Mouse (Mus musculus) megakaryocyte, adult 5-6 weeks (primary cell): ENCODE measurements around the gene Lman2l. TPM values are rescaled to one million over a fixed set of nuclear protein-coding genes. Genes with fewer than 3 reads are reported as not detected.

Experiments used
- ATAC-seq: 2 replicates; pipeline ENCODE4 v1.8.0; 2016; ENCODE audit warnings: mild to moderate bottlenecking, inconsistent platforms; ENCODE audit not compliant: poor library complexity, severe bottlenecking
- total RNA-seq, 2 experiments: library from RNA; stranded (forward) in 1 of 2; stranded (reverse) in 1 of 2; fragments of 153-499, 151-499 nt in 1 of 2; fragments of 221-1000, 200-1000 nt in 1 of 2; gene quantifications; 2 replicates each; pipeline versions ENCODE4 v1.2.3 to v1.2.4; 2015 to 2017

Lman2l gene
- total RNA-seq, 2 experiments from 2014 or later = 15.8 to 23.9 TPM

DNA sequence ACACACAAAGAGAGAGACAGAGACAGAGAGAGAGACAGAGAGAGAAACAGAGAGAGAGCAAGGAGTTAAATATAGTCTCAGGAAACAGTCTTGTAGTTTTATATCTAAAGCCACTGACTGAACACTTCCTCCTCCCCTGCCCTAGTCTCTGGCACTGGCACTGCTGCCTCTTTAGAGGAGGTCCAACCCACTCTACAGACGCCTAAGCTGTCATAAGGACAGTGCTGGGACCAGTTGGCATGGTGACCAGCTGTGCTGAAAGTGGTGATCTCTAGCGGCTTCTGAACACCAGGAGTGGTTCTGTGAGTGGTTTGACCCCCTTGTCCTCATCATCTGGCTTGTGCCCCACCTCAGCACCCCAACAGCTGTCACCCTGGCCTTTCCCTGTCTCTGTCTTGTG, 16.8 kb upstream of the Lman2l start:
- peak; percentile 92 for ATAC-seq

DNA sequence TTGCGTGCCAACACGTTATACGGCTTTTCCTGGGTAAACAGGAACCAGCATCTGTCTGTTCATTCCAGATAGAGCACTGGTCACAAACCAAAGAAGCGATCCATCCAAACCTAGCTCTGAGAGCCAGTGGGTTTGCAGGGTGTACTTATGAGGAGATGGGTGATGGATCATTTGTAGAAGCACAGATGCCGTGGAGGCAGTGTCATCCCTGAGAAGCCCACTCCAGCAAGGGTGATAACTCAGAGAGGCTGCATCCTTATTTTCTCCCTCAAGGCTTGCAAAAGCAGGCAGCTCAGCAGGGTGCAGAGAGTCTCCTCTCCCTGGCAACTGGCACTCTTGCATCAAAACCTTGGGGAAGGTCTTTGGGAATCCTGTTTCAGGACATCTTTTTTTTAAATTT, 13.1 kb upstream of the Lman2l start:
- no peak for ATAC-seq

DNA sequence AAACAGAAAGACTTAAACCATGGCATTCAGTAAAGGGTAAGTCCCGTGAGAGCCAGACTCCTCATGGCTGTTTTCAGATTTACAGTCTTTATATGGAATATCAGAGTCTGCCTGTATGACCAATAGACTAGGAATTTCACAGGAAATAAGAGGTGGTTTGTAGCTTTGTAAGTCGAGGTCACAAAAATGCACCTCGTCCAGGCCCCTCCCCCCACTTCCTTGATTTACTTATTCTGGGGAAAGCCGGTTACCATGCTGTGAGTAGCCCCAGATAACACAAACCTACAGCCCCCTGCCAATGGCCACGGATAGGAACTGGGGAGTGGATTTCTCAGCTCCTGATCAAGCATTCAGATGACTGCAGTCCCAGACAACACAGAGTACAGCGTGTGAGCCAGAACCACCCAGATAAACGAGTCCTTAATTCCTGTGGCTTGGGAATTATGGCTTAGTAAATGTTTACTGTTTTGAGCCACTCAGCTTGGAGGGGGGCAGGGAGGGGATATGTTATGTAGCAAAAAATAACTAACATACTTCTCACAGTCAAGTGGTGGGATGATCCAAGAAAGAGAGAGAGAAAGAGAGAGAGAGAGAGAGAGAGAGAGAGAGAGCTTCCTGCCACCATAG, 12.4 kb upstream of the Lman2l start:
- ATAC-seq = no peak

DNA sequence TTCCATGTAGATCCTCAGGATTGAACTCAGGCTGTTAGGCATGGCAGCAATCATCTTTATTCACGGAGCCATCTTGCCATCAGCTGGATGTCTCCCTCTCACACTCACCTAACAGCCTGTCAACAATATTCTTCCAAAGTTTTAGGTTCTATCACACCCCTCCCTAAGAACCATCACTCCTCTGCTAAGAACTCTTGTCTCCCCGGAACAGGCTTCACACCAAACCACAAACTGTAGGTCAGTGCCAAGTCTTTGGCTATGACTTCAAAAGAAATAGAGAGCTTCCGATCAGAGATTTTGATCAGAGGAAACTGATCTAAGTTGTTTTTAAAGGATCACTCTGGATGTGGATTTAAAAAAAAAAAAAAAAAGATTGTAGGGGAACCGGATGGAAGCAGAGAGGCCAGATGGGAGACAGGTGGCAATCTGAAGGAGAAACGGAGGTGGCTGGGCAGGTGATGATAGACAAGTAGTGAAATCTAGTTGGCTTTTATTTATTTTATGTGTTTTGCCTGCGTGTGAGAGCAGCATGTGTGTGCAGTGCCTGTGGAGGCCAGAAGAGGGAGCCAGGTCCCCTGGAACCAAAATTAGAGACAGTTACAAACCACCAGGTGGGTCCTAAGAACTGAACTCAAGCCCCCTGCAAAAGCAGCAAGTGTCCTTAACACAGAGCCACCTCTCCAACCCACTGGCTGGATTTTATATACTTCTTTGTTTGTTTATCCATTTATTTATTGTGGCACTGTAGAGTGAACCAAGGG, 9.2 kb upstream of the Lman2l start:
- no peak for ATAC-seq

DNA sequence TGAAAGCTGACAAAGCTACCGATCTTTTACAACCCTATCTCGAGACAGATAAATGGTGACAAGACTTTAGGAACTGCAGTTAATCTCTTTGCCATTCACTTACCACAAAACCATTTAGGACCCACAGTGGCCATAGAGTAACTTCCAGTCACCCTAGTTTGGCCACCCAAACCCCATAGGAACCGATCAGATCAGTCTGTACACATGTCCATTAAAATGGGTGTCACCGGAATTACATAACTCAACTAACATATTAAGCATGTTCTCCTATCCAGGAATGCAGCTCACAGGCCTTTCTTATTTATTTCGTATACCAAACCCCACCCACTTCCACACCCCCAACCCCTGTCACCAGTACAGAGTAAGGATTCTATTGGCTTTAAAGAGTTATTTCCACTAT, 1.8 kb upstream of the Lman2l start:
- ATAC-seq = no peak

DNA sequence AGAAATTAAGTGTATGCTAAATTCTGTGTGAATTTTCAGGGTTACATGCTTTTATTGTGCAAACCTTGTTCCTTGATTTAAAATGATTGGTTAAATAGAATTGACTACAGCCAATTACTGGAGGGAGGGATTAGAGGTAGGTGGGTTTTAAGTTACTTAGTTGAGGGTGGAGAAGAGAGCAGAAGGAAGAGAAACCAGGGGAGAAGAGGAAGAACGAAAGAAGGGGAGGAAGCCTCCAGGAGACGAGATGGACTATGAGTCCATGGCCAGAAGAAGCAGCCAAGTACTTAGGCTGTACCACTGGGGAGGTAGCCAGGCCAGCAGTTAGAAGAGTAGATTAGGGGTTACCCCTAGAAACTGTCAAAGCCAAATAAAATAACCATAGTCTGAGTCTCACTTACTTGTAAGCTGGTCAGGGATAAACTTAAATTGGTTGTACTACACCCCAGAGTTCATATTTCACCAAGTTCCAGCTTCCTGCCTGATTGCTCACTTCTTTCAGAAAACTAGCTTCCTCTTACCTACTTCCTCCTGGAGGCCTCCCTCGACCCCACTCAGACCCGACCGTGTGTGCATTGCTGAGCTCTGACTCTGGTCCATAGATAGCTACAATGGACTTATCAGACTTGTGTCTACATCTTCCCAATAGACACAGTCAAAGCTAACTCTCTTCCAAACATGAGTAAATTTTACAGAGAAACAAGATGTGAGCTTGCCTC, 1.2 kb upstream of the Lman2l start:
- peak; percentile 69 for ATAC-seq

DNA sequence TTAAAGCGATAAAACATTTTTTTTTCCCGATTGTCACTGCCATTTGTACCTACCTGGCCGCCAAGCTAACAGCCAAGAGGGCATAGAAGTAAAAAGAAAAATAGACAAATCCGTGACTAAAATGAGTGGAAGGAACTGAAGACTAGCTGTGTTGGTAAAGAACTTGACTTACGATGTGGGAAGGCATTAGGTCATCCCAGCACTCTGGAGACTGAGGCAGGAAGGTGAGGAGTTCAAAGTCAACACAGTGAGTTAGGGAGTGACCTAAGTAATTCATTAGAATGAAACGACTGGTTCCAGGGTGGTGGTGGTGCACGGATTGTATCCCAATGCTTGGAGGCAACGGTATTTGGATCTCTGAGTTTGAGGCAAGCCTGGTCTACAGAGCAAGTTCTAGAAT, 437 bp upstream of the Lman2l start:
- ATAC-seq = no peak

DNA sequence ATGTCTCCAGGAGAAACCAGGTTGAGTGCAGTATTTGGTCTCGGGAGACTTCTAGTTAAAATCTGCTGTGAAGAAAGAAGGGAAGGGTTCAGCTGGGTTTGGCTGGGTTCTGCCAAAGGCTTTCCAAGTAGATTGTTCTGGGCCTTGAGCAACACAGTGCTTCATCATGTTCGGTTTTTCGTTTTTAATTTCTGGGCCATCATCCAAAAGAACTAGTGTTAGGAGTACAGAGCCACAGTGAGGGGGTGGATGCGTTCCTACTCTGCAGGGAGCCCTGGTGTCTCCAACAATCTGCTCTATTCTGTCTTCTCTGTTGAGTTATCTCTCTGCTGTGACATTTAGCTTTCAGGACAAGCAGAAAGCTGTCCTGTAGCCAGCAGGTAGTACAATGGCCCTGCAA, 4.0 kb downstream of the Lman2l start:
- ATAC-seq = no peak

DNA sequence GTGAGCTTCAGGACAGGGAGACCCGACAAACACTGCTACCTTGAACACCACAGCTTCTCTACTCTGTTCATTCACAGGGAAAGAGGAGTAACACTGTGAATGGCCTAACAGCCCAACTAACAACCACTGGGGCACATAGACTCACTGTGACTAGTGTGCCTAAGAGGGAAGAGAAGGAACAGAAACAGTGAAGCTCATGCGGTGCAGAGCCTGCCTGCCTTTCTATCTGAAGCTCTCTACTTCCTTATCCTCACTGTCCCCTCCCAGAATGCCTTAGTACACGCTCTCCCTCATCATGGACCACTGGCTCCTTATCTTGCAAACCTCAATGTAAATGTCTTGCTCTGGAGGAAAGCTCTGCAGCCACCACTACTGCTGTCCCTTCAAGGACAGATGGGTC, 7.8 kb downstream of the Lman2l start:
- ATAC-seq = peak; percentile 52; the same call in 1 of the 2 replicates

DNA sequence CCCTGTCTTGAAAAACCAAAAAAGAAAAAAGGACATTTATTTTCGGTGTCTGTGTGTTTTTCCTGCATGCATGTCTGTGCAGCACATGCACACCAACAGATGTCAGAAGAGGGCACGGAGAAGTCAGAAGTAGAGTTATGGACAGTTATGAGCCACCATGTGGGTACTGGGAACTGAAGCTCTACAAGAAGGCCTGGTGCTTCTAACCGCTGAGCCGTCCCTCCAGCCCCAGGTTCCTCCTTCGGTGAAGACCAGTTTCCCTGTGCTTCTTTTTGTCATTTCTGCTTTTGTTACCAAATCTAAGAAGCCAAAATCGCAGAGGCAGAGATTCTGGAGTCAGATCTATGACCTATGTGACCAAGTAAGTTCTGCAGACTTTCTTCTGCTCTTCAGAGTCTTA, 8.6 kb downstream of the Lman2l start:
- peak; percentile 52; the same call in 1 of the 2 replicates for ATAC-seq

DNA sequence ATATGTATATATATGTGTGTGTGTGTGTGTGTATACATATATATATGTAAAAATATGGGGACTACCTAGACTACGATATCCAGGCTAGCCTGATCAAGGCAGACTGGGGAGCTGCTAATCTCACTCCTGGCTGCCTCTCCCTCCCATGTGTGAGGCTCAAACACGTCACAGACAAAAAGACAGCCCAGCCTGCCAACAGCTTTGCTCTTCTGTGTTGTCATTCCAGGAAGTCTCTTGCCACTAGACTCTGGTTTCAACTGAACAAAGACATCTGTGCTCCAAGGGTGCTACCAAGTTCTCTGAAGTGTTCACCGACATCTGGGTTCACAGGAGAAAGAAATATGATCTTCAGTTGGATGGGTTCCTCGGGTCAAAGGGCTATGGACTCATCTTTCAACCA, 10.0 kb downstream of the Lman2l start:
- ATAC-seq = no peak

DNA sequence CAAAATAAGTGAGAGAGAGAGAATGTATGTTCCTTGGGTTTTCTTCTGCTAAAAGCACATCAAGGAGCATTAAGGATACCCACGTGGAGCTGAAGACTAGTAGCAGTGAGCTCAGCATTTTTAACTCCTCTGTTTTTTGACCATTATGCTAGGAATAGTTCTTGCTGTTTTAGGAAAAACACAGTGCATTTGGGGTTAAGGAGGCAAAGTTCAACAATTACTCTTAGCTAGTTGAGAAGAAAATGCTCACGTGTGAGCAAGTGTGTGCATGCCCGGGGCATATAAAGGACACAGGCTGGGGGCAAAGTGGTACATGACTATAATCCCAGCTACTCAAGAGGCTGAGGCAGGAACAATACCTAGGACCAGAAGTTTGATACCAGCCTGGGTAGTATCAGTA, 11.5 kb downstream of the Lman2l start:
- no peak for ATAC-seq

DNA sequence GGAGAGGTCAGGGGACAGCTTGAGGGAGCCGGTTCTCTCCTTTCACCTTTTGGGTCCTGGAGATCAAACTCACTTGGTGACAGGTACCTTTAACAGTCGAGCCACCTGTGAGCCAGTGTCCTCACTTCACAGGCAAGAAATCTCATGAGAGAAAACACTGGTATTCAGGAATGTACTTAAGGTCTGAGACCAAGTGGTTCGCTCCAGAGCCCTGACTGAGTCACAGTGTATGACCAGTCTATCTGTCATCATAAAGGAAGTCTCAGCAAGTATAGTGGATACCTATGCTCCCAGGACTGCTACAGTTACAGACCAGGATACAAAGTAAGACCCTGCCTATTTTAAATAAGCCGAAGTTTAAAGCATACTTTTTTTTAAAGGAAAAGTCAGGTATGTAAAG, 12.1 kb downstream of the Lman2l start:
- ATAC-seq = no peak

DNA sequence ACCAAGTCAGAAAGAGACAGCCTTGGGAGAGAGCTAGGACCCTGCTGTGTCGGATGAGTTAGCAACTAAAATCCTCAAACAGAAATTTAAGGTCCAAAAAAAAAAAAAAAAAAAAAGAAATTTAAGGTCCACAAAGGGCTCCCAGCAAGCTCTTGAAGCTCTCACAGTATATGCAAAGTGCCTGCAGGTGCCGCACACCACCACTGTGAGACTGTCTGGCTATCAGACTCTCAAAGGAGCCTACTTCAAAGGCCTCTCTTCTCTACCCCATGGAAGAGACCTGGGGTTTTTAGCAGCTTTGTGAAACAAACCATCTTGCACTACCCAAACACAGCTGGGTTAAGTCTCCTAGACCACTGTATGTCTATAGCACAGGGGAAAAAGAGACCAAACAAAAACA, 15.6 kb downstream of the Lman2l start:
- ATAC-seq = no peak

DNA sequence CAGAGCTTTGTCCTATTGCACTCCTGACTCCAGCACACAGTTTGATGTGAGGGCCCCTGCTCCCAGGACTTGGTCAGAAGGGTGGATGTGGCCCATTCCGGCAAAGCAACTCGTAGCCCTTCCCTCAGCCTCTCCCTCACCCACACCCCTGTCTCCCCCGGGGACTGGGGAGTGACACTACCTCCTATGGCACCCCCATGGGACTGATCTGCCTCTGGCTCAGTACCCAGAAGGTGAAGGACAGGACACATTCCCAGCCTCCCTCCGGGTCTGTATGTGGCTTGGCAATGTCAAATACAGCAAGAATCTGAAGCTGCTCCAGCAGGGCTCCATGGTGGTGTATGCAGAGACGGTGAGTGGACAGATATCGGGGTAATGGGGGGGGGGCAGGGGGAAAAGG, 40.5 kb downstream of the Lman2l start:
- ATAC-seq = no peak

DNA sequence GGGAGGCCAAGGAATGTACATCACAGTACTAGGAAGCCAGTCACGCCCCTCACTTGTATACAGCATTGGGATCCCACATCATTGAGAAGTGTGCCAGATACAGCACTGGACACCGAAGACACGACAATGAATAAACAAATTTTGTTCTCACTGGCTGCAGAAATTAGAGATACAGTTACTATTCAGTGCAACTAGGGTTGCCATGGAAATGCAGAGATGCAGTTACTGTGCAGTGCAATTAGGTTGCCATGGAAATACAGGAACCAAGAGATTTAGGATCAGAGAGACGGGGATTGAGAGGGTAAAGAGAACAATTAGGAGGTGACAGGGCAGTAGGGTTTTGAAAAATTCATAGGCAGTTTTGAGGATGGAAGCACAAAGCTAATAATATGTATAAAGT, 43.6 kb downstream of the Lman2l start:
- ATAC-seq = no peak

DNA sequence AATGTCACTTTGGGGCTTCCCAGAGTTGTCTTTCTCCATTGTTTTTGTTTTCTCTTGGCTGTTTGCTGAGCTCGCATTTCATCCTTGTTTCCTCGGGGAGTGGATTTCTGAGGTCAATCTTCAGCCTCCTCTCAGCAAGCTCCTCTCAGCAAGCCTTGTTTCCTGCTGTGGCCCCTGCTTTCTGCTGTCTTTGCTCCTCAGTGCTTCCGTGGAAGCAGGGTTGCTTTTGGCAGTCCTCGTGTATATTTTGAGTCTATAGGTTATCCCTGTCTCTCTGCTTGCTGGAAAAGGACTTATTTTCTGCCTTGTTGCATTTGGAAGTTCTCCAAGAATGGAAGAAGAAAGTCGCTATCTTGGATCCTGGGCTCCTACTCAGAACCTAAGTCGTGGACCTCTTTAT, 48.0 kb downstream of the Lman2l start:
- ATAC-seq = no peak

DNA sequence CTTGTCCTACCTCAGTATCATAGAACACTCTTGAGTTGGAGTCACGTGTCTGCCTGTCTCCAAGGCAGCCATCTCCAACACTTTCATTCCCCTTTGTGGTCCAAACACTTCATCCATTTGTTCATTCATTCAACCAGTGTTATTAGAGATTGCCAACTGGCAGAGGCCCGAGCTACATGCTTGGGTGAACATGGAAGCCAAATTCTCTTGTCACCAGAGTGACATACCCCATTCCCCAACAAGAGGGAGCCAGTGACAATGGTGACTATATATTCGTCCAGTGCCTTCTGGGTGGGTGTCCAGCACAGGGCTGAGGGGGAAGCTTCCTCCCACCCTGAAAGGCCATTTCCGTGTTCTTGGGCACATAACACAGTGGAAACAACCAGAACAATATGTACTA, 65.5 kb downstream of the Lman2l start:
- no peak for ATAC-seq

DNA sequence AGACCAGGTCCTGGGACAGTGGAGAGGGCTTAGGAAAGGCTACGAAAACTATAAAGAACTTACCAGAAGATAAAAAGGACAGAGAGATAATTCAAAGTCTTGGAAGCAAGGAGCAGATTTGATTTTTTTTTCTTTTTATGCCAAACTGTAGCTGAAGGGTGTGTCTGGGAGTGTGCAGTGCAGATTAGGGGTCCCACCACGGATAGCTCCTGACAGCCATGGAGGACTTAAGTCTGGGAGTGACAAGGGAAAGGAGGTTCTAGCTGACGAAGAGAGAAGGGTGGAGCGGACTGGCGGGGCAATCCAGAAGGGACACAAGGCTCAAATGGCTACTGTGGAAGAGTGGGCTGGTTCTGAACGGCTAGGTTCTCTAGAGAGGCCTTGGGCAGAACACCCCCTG, 66.2 kb downstream of the Lman2l start:
- no peak for ATAC-seq

DNA sequence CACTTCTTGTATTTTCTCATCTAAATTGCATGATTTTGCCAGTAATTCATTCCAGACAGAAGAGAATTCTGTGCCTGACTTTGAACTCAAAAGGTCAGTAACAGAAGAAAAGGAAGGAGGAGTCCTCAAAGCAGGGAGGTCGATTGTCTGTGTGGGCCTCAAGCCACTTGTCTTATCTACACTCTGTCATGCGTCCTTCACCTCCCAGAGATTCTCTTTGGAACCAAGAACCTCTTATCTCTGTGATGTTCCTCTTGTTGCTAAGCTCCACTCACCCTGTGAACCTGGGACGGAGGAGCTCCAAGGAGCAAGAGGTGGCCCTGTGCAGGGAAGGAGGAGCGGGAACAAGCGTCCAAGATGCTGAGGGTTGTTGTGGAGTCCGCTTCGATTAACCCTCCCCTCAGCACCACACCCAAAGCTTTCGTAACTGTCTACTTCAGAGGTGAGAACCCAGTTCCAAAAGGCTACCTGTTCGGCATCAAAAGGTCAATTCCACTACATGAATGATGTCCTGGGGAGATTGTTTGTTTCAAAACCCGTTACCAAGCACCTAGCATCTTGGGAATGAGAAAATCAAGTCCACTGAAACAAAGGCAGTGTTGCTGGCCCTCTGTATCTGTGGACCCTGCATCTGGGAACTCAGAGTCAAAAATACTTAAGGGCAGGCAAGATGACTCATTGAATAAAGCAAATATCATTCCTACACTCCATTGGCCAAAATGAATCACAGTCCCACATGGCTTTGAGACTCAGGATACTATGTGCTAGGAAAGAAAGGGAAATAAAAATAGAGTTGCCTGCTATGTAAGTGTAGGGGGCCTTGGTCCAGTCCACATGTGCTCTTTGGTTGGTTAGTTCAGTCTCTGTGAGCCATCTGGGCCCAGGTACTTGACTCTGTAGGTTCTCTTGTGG, 72.9 kb downstream of the Lman2l start, which contains the start of gene Fer1l5:
Gene Fer1l5, plus strand, starts transcription at position 358 of the 912 bp plus-strand sequence.
- ATAC-seq = no peak

DNA sequence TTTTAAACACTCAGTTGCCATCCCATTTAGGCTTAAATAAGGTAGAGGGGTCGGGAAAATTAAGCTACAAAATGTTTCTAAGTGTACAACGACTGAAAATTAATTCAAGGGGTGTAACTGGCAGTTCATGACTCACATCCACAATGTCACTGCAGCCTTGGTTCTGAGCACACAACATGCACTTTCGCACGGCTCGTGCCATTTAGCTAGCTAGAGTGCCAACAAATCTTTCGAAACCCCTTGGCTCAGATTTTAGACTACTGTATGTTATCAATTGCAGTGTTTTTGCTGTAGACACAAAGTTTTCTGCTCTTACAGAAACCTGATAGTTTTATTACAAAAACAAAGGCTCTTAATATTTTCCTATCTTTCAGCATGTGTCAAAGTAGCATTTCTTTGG, 74.2 kb downstream of the Lman2l start:
- ATAC-seq = no peak
